Mouse (Mus musculus): ENCODE measurements around the gene Golga4. TPM values are rescaled to one million over a fixed set of nuclear protein-coding genes. Genes with fewer than 3 reads are reported as not detected.
A peak's percentile ranks its signal among the peaks of the same experiment; 100 is the strongest.

Gene Golga4
- polyA plus RNA-seq, 1 experiment from 2014 or later = 60.0 TPM

DNA sequence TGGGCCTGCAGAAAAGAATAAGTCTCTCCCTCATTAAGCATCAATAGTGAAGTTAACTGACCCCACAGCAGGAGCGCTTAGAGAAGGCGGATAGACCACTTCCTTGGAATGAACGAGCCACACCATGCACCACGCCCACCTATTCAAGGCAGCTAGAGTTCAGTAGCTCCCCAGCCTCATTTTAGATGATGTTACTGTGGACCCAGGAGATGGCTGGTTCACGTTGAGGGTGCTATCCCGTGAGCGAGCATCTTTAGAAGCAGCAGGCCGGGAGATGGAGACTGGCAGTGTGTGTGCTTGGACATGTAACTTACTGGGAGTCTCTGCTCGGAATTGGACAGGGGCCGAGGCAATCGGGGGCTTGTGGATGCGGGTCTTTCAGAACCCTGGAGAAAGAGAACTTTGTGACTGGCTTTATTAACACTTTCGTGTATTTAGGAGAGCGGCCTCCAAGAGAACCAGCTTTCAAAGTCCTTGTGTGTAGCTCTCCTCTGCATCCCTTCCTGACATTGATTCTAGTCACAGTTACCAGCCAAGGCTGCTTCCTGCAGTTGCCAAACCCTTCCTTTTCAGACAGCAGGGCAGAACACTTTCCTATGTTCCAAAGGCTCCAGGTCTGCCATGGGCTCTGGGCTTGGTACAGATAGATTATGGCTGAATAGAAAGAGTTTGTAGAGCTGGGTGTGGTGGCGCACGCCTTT lies 101.8 kb downstream of the Golga4 start:
- 45% methylated on average over 16 of the region's 16 CpGs for WGBS
- H3K4me1 ChIP-seq = peaks cover 59% of the 10 kb centered on the region
- DNase-seq (ENCODE audit: low spot score) = no peak
- peak overlapping the region; percentile 95; the same call in 1 of the 2 replicates for H3K27ac ChIP-seq
- H3K36me3 ChIP-seq = no peaks in the 10 kb centered on the region
- no peaks in the 10 kb centered on the region for H3K9me3 ChIP-seq
- H3K4me3 ChIP-seq = peak overlapping the region; percentile 89
- peaks cover 60% of the 10 kb centered on the region for H3K27me3 ChIP-seq (ENCODE audit: insufficient read depth, poor library complexity, severe bottlenecking)

DNA sequence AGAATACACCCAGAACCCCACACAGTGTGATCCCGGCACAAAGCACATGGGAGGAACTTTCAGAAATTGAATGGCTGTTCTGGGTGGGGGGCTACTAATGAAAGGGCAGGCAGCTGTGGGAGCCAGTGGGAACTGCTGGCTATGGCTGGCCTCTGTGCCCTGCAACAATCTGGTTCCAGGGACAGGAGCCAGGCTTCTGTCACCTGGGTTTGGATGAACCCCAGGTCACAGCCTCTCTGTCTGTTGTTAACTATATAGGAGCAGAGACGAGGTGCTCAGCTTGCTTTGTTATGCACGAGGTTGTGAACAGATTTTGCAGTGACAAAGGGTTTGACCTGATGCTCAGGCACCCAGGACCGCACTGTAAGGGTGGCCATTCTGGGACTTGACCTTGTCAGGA lies 102.5 kb downstream of the Golga4 start:
- 46% methylated on average over 4 of the region's 4 CpGs for WGBS
- Histone ChIP-seq H3K36me3 (no peaks in the 10 kb centered on the region), H3K4me3 (peak overlapping the region; percentile 31; the same call in 1 of the 2 replicates), H3K27me3 (ENCODE audit: insufficient read depth, poor library complexity, severe bottlenecking) (peaks cover 59% of the 10 kb centered on the region), H3K9me3 (no peaks in the 10 kb centered on the region), H3K27ac (0 out of 2 replicates have a peak overlapping the region, but pooled peaks have one; percentile 16), H3K4me1 (peaks cover 60% of the 10 kb centered on the region)
- no peak for DNase-seq (ENCODE audit: low spot score)

DNA sequence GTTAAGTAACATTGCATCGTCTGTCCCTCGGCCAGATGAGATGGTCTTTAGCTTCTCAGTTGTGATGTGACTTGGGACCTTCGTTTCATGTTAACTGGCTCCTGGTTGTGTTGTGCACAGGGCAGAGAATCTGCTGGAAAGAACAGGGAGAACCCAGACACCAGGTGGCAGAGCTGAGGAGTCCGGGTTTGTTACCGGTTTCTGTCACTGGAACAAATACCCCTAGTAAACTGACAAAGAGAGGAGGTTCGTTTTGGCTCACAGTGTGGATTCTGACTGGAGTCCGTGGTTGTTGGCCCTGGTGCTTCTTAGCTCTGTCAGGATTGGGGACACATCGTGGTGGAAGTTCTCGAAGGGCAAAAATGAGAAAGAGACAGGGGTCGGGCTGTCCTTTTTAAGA lies 104.0 kb downstream of the Golga4 start:
- Histone ChIP-seq H3K36me3 (no peaks in the 10 kb centered on the region), H3K4me3 (no peak overlapping the region), H3K4me1 (peaks cover 60% of the 10 kb centered on the region), H3K27ac (no peak overlapping the region), H3K27me3 (ENCODE audit: insufficient read depth, poor library complexity, severe bottlenecking) (peaks cover 51% of the 10 kb centered on the region), H3K9me3 (no peaks in the 10 kb centered on the region)
- no peak for DNase-seq (ENCODE audit: low spot score)
- WGBS = 64% methylated on average over 10 of the region's 10 CpGs

DNA sequence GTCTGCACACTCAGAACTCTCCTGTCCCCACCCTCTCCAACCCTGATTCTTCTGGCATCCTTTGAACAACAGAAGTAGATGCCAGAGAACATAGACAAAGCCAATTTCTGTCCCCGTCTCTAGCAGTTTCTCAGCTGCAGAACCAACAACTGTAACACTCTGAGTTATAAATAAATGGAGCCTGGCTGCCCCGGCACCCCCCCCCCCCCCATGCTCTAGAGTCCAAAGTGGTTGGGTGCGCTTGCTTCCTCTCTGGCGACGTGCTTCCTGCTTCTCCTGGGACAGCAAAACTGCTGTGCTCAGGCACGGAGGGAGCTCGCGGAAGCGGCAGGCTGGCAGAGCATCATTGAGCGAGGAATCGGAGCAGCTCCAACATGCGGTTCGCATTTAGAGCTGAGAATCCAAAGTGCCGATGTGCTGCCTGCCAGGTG lies 105.1 kb downstream of the Golga4 start:
- Histone ChIP-seq H3K27ac (peak overlapping the region; percentile 29; the same call in 1 of the 2 replicates), H3K36me3 (no peaks in the 10 kb centered on the region), H3K4me1 (peaks cover 50% of the 10 kb centered on the region), H3K9me3 (no peaks in the 10 kb centered on the region), H3K4me3 (peak overlapping the region; percentile 19; the same call in 1 of the 2 replicates), H3K27me3 (ENCODE audit: insufficient read depth, poor library complexity, severe bottlenecking) (peaks cover 50% of the 10 kb centered on the region)
- WGBS = 47% methylated on average over 14 of the region's 14 CpGs
- peak; percentile 84 for DNase-seq (ENCODE audit: low spot score)

DNA sequence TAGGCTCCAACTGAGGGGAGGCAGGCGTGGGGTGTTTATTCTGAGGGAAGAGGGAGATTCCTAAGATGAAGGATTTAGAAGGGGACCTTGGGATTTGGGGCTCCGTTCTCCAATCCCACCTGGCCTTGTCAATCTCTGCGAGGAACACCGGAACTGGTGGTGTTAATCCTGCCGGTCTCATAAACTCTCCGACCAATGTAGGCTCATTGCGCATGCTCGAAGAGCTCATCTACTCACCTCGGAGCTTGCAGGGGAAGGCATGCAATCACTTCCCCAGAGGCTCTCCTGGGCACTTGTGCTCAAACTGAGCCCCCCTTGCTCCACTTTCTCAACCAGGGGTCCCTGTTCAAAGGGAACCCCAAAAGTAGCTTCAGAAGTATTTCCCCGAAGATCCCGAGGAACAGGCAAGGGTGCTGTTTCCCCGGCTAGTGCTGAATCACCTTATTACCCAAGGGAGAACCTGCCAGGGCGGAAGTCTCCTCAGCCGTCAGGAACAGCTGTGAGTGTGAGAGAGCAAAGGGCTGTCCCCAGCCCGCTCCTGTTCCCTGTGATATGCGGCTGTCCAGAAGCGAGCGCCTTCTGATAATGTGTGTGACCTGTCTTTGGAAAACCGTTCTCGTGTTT lies 106.0 kb downstream of the Golga4 start:
- Histone ChIP-seq H3K4me1 (peaks cover 40% of the 10 kb centered on the region), H3K4me3 (peak overlapping the region; percentile 31), H3K27ac (no peak overlapping the region), H3K27me3 (ENCODE audit: insufficient read depth, poor library complexity, severe bottlenecking) (peaks cover 56% of the 10 kb centered on the region), H3K36me3 (no peaks in the 10 kb centered on the region), H3K9me3 (no peaks in the 10 kb centered on the region)
- WGBS = 35% methylated on average over 20 of the region's 20 CpGs
- DNase-seq (ENCODE audit: low spot score) = no peak

DNA sequence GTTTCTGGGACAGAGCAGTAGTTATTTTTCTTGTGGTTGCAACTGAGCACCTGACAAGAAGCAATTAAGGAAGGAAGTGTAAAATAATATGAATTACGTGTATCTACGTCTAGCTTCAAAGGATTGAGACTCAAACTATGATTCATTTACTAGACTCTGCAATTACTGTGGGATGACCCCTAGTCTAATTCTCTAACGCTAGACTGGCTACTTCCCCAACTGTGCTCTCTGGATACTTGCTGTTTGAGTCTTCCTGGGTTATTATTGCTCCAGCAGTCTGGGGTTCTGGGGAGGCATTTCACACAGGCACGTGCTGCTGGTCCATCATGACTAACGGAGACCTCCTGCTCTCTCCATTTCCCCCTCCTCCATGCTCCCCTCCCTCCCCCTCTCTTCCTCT lies 111.2 kb downstream of the Golga4 start:
- Histone ChIP-seq H3K36me3 (no peaks in the 10 kb centered on the region), H3K9me3 (no peaks in the 10 kb centered on the region), H3K27ac (no peak overlapping the region), H3K4me1 (peaks cover 11% of the 10 kb centered on the region), H3K27me3 (ENCODE audit: insufficient read depth, poor library complexity, severe bottlenecking) (peaks cover 39% of the 10 kb centered on the region), H3K4me3 (no peak overlapping the region)
- DNase-seq (ENCODE audit: low spot score) = no peak
- 80% methylated on average over 5 of the region's 5 CpGs for WGBS

DNA sequence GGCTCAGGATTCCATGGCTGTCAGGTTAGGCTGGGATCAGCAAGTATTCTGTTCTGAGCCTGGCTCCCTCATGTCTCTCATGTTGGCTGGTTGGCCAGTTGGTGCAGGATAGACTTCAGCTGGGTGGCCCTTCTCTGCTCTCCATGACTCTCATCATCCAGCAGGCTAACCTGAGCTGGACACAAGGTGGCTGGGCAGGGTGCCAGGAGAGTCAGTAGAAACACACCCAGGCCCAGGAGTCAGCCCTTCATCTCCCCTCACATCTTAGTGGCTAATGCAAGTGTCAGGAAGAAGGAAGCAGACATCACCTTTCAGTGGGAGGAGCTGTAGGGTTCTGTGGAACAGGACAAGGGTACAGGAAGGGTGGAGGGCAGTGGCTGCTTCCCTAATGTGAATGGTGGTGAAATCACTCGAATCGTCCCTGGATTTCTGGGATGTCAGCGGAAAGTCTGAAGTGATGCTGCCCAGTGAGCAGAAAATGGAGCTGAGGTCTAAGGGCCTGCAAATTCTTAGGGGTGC lies 112.7 kb downstream of the Golga4 start:
- H3K27me3 ChIP-seq (ENCODE audit: insufficient read depth, poor library complexity, severe bottlenecking) = peaks cover 33% of the 10 kb centered on the region
- DNase-seq (ENCODE audit: low spot score) = no peak
- H3K27ac ChIP-seq = no peak overlapping the region
- H3K9me3 ChIP-seq = no peaks in the 10 kb centered on the region
- H3K4me3 ChIP-seq = no peak overlapping the region
- no peaks in the 10 kb centered on the region for H3K36me3 ChIP-seq
- 71% methylated on average over 3 of the region's 3 CpGs for WGBS
- peaks cover 9% of the 10 kb centered on the region for H3K4me1 ChIP-seq

DNA sequence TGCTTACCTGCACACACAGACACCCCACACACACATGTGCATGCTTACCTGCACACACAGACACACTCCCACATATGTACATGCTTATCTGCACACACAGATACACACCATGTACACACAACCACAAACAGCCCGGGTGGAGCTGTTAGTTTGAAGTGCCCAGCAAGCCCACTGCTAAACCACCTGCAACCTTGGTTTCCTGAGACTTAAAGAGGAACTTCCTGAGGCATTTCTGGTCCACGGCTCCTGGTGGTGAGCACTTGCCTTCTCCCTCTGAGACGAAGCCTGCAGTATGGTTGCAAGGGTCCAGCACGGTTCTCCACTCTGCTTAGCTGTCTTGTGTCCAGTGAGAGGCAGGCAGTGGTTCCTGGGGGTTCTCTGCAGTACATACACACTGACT lies 114.7 kb downstream of the Golga4 start:
- no peaks in the 10 kb centered on the region for H3K9me3 ChIP-seq
- peaks cover 29% of the 10 kb centered on the region for H3K27me3 ChIP-seq (ENCODE audit: insufficient read depth, poor library complexity, severe bottlenecking)
- H3K4me3 ChIP-seq = no peak overlapping the region
- H3K27ac ChIP-seq = no peak overlapping the region
- H3K4me1 ChIP-seq = peaks cover 25% of the 10 kb centered on the region
- no peaks in the 10 kb centered on the region for H3K36me3 ChIP-seq
- no peak for DNase-seq (ENCODE audit: low spot score)
- 66% methylated on average over 4 of the region's 4 CpGs for WGBS

DNA sequence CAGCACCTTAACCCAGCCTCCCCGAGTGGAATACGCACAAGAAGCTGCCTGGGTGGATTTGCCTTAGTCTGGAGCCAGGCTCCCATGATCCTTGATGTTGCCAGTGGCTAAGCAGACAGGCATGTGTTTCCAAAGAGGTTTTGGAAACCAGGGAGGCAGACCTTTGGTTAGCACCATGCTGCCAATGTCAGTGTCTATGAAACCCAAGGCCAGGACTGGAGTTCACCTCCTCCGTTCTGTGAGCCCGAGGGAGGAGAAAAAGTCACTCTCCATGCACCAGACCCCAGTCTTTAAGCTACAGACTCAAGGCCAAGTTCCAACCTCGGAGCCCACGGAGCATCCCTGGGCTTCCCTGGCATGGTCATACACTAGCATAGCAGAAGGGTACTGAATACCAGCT lies 115.6 kb downstream of the Golga4 start:
- H3K9me3 ChIP-seq = no peaks in the 10 kb centered on the region
- H3K36me3 ChIP-seq = peaks cover under 1% of the 10 kb centered on the region; the same call in 1 of the 2 replicates
- H3K4me1 ChIP-seq = peaks cover 25% of the 10 kb centered on the region
- H3K27ac ChIP-seq = no peak overlapping the region
- DNase-seq (ENCODE audit: low spot score) = no peak
- no peak overlapping the region for H3K4me3 ChIP-seq
- WGBS = 87% methylated on average over 6 of the region's 6 CpGs
- peaks cover 25% of the 10 kb centered on the region for H3K27me3 ChIP-seq (ENCODE audit: insufficient read depth, poor library complexity, severe bottlenecking)

DNA sequence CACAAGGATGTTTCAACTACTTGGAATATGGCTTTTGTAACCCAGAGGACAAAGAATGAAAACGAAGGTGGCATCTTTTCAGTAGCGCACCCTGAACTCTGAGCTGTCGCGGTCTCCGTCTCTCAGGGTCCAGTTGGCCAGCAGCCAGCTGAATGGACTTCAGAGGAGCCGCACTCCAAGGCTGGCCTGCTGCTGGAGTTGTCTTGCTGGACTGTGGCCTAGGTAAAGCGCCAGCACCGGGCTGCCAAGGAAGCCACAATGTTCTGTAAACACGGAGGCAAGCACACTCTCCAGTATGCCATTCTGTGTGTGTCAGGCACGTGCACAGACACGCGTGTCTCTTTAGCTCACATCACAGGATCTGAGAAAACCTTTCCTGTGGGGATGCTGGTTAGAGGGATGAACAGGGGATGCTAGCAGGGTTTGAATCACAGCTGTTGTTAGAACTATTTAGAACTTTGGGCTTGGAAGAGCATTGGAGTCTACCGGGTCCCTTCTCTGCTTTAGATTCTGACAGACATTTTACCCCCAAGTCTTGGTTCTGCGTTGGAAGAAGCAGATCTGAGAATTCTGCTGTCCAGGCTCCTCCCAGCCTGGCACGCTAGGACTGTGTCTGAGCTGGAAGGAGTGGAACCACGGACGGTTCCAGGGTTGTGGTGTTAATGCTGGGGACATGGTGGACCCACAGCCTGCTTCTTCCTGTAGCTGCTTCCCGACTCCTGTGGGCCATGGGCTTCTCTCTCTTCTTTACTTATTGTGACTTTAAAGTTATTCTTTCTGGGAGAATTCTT lies 116.5 kb downstream of the Golga4 start:
- no peak for DNase-seq (ENCODE audit: low spot score)
- 83% methylated on average over 18 of the region's 18 CpGs for WGBS
- Histone ChIP-seq H3K9me3 (no peaks in the 10 kb centered on the region), H3K27ac (no peak overlapping the region), H3K4me1 (peaks cover 28% of the 10 kb centered on the region), H3K27me3 (ENCODE audit: insufficient read depth, poor library complexity, severe bottlenecking) (peaks cover 22% of the 10 kb centered on the region), H3K36me3 (peaks cover 7% of the 10 kb centered on the region), H3K4me3 (no peak overlapping the region)

DNA sequence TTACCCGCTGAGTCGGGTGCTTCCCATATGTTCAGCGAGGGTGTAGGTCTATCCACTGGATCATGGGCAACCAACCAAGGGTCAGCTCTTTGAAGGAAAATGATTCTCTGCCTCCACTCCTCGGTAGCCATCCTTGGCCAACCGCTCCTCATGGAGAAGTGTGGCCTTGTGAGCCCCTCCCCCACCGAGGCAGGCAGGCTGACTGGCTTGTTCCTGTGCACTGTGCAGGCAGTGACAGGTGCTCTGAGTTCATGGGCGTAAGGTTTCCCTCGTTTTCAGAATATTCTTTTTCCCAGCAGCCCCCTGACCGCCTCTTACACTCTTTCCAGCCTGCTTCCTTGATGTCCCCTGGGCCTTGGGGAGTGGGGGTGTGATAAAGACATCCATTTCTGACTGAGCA lies 117.4 kb downstream of the Golga4 start:
- DNase-seq (ENCODE audit: low spot score) = no peak
- 66% methylated on average over 9 of the region's 9 CpGs for WGBS
- H3K27me3 ChIP-seq (ENCODE audit: insufficient read depth, poor library complexity, severe bottlenecking) = peaks cover 19% of the 10 kb centered on the region

DNA sequence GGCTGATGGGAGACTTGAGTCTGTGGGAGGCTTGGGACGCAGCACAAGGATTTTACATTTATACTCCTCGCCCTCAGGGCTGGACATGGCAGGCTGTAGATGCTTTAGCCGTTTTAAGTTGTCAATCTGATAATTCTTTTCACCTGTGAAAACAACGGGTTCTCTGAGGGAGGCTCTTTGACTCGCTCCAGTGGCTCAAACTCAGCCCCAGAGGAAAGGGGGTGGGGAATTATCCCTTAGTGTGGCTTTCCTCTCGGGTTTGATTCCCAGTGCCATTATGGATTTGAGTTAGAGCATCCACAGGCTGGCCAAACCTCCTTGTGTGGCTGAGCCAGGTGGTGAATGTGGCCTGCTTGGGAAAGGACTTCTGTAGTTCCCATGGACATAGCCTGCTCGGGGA lies 118.1 kb downstream of the Golga4 start:
- H3K27me3 ChIP-seq (ENCODE audit: insufficient read depth, poor library complexity, severe bottlenecking) = peaks cover 17% of the 10 kb centered on the region
- no peak overlapping the region for H3K4me3 ChIP-seq
- H3K4me1 ChIP-seq = peaks cover 25% of the 10 kb centered on the region
- WGBS = 56% methylated on average over 7 of the region's 7 CpGs
- no peak for DNase-seq (ENCODE audit: low spot score)
- peaks cover 17% of the 10 kb centered on the region for H3K36me3 ChIP-seq
- no peak overlapping the region for H3K27ac ChIP-seq
- no peaks in the 10 kb centered on the region for H3K9me3 ChIP-seq

More for the DNA sequence above, 117.4 kb downstream of the Golga4 start:
- H3K9me3 ChIP-seq = no peaks in the 10 kb centered on the region
- no peak overlapping the region for H3K27ac ChIP-seq
- peaks cover 14% of the 10 kb centered on the region for H3K36me3 ChIP-seq
- H3K4me1 ChIP-seq = peaks cover 28% of the 10 kb centered on the region
- H3K4me3 ChIP-seq = no peak overlapping the region

All from heart, embryonic 10.5 days (tissue).